Mouse (Mus musculus) erythroblast, embryonic 14.5 days (primary cell): ENCODE data around the gene Chst11.

Source experiments
- GATA1 ChIP-seq: IDR thresholded peaks from 2 replicates; pipeline ENCODE4 v1.6.1; 2012; ENCODE audit warnings: low read length, inconsistent platforms, mixed read lengths
- TAL1 ChIP-seq: IDR thresholded peaks from 3 replicates; pipeline ENCODE4 v1.6.1; 2012; ENCODE audit warnings: low read length, inconsistent platforms, mixed read lengths

GRCm38 (mm10) chr10:82971549-82971948 is 13.7 kb upstream of the Chst11 start:
- TF ChIP-seq GATA1 (no peak), TAL1 (no peak)
